Mouse (Mus musculus): ENCODE measurements around the gene 1700031F05Rik. TPM values are rescaled to one million over a fixed set of nuclear protein-coding genes. Genes with fewer than 3 reads are reported as not detected.
"Not testable (repeated sequence)": the region's sequence is repeated elsewhere in the genome, so short reads cannot be mapped to it uniquely, and the experiment has no call there.

Gene 1700031F05Rik
- not detected in 2 replicates for total RNA-seq (2015)
- total RNA-seq (2017): not detected in 2 replicates

GRCm38 (mm10) chrX:102867871-102868270 lies at the start of gene 1700031F05Rik:
1700031F05Rik (minus strand) TSS chrX:102867971.
- ATAC-seq (replicated peaks; ENCODE audit: poor library complexity): no peak

- ATAC-seq (replicated peaks; ENCODE audit: poor library complexity): not testable (repeated sequence)
Measured at GRCm38 (mm10) chrX:102914823-102915222, 47.1 kb upstream of the 1700031F05Rik start.

- ATAC-seq (replicated peaks; ENCODE audit: poor library complexity): not testable (repeated sequence)
Measured at GRCm38 (mm10) chrX:102908587-102908986, 40.8 kb upstream of the 1700031F05Rik start, which contains the start of the genes Dmrtc1a and 1700011M02Rik. Dmrtc1a (minus strand) TSS chrX:102908687. 1700011M02Rik (plus strand) TSS chrX:102908905.

DNA sequence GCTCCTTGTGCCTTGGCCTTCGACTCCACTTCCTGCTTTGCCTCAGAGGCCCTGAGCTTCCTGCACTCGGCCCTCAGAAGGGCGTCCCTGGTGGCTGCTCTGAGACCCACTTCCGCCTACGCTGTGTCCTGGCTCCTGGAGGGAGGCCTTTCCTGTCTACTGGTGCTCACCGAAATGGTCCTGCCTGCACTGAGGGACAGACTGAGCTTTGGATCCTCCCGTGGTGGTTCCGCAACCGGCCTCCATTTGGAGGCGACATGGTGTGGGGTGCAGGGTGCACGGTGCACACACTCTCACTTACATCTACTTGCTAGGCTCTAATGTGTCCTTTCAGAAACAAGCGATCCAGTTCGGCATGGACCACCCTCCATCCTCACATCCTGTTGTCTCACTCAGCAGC lies 13.3 kb downstream of the 1700031F05Rik start, which contains the start of gene Dmrtc1c2:
Gene Dmrtc1c2 (minus strand): TSS at position 101 of the 400 bp plus-strand sequence.
- ATAC-seq (replicated peaks; ENCODE audit: poor library complexity): not testable (repeated sequence)

DNA sequence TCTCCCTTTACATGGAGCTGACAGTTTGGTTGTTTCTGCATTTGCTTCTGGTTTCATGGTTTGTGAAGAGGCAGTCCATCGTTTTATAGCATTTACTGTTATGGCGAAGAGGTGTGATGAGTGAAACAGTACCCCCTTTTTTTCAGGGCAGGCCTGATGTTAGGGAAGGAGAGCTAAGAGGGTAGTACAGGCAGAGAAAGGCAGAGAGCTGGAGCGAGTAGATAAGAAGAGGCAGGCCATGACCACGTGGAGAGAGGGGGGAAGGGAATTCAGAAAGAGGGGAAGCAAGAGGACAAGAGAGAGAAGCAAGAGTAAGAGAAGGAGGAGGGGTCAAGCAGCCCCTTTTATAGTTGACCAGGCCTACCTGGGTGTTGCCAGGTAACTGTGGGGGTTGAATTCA lies 55.5 kb downstream of the 1700031F05Rik start:
- no peak for ATAC-seq (replicated peaks; ENCODE audit: poor library complexity)

Other genes starting within 250 kb of the 1700031F05Rik start
- gene Phka1, start 223.7 kb downstream of the 1700031F05Rik start, total RNA-seq (2015): 2.1 and 3.4 TPM in 2 replicates
- 2.1 and 2.4 TPM in 2 replicates for gene Phka1, start 223.7 kb downstream of the 1700031F05Rik start, total RNA-seq (2017)
- gene Gm3880, start 181.0 kb downstream of the 1700031F05Rik start, total RNA-seq (2015): not detected in 2 replicates
- not detected in 2 replicates for gene Gm3880, start 181.0 kb downstream of the 1700031F05Rik start, total RNA-seq (2017)
- not detected in 2 replicates for gene Gm9112, start 160.3 kb downstream of the 1700031F05Rik start, total RNA-seq (2015)
- gene Gm9112, start 160.3 kb downstream of the 1700031F05Rik start, total RNA-seq (2017): not detected in 2 replicates
- gene Dmrtc1b, start 160.1 kb downstream of the 1700031F05Rik start, total RNA-seq (2015): not detected in 2 replicates
- not detected in 2 replicates for gene Dmrtc1b, start 160.1 kb downstream of the 1700031F05Rik start, total RNA-seq (2017)
- not detected in 2 replicates for gene Dmrtc1c1, start 65.0 kb downstream of the 1700031F05Rik start, total RNA-seq (2015)
- gene Dmrtc1c1, start 65.0 kb downstream of the 1700031F05Rik start, total RNA-seq (2017): not detected in 2 replicates
- gene Dmrtc1c2, start 13.4 kb downstream of the 1700031F05Rik start, total RNA-seq (2015): not detected in 2 replicates
- gene Dmrtc1c2, start 13.4 kb downstream of the 1700031F05Rik start, total RNA-seq (2017): not detected in 2 replicates
- 0.17 TPM in 1 of 2 replicates, not detected in the other for gene Dmrtc1a, start 40.7 kb upstream of the 1700031F05Rik start, total RNA-seq (2015)
- gene Dmrtc1a, start 40.7 kb upstream of the 1700031F05Rik start, total RNA-seq (2017): not detected in 2 replicates
- not detected in 2 replicates for gene 1700011M02Rik, start 40.9 kb upstream of the 1700031F05Rik start, total RNA-seq (2015)
- not detected in 2 replicates for gene 1700011M02Rik, start 40.9 kb upstream of the 1700031F05Rik start, total RNA-seq (2017)
- gene 1700018G05Rik, start 60.4 kb upstream of the 1700031F05Rik start, total RNA-seq (2015): not detected in 2 replicates
- not detected in 2 replicates for gene 1700018G05Rik, start 60.4 kb upstream of the 1700031F05Rik start, total RNA-seq (2017)

Measured in megakaryocyte progenitor cell, adult 5-6 weeks (primary cell).